Mouse (Mus musculus) neural tube, embryonic 10.5 days (tissue): Measurements from ENCODE around the gene 1700011L22Rik.

Experiments
- DNase-seq: peaks from one replicate; pipeline ENCODE4 v3.0.0-alpha.2; 2017; ENCODE audit warnings: low spot score; ENCODE audit errors: extremely low spot score

1700011L22Rik gene

DNA sequence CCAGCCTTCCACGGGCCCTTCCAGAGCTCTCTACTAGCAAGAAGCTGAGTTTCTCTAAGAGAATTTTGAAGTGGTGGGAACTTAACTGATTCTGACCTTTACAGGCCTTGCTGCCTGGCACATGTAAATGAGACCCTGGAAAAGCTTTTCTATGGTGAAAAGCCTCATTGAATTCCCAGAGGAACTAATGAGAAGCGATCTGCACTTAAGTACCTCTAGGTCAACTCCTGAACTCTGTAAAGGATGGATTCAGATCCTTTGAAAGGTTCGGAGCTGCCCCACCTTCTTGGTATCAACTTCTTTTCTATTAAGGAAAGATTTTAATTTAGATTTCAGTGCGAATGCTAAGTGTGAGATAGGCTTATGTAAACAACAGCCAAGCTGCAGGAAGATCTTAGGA lies 72.4 kb downstream of the 1700011L22Rik start:
- no peak for DNase-seq

DNA sequence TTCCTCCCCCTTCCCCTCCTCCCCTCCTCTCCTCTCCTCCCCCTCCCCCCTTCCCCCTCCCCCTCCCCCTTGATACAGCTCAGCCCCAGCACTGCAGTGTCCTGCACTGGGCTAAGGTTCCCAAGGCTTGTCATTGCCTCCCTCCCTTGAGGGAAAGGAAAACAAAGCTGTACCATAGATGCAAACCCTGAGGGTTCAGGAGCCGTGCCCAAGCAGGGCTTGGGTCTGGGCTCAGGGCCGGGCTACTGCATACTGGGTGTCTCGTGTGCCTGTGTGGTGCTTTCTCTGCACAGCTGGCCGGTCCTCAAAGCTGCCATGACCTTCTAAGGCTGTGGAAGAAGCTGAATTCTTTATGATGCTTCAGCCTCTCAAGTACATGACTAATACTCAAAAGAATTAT lies 74.8 kb downstream of the 1700011L22Rik start:
- DNase-seq: no peak

DNA sequence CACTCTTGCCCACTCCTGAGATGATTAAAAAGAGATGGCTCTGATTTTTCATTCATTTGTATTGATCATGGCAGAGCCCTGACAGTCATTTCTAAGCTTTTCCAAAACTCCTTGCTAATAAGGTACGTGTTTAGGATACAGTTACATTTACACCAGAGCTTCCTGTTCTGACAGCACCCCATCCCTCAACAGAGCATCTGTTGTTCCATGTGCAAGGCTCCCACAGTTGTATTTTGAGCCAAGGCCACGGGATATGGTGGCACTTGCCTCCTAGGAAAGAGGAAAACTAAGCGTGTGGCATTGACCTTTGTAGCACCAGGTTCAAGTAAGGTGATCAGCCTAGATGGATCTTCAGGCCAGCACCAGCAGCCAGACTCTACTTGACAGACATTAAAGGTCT lies 83.1 kb downstream of the 1700011L22Rik start:
- no peak for DNase-seq

DNA sequence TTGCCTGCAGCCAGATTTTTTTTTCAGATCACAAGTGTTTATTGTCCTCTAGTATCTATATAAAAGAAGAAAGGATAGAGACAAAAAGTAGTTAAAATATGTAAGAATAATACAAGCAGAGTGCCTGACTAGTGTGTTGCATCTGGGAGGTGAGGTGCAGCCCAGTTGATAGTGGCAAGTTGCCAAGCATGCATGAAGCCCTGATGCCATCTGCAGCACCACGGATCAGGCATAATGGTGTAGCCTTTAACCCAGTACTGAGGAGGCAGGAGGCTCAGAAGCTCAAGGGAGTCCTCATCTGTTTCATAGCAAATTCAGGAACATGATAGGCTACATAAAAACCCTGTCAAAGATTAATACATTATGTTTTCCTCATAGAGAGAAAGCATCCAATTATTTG lies 84.0 kb downstream of the 1700011L22Rik start:
- DNase-seq: no peak

DNA sequence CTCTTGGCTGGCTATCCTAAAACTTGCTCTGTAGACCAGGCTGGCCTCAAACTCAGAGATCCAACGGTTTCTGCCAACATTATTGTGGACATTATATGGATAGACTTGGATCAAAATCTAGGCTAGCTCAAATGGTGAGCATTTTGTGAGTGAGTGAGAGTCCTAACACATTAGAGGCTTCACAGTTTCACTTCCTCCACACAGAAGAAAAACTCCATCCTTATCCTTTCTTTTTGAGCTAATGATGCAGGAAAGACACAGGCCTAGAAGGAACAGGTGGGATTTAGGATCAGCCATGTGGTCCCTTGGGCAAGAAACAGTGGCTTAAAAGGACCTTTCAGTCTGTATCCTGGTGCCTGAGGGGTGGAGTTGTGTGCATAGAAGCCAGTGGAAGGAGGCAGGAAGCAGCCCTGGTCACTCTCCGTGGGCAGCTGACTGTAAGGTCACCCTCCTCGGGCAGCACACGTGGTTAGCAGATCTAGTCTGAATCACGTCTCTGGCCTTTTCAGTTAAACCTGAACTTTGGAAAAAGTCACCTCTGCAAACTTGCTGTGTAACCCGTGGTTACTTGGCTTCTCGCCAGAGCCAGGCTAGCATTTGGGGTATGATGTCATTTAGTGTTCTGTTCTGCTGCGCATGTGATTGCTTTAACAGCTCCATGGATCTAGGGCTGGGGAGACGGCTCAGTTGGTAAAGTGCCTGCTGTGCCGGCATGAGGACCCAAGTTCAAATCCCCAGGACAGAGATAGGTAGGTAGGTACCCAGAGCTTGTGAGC lies 85.6 kb downstream of the 1700011L22Rik start:
- DNase-seq: no peak

DNA sequence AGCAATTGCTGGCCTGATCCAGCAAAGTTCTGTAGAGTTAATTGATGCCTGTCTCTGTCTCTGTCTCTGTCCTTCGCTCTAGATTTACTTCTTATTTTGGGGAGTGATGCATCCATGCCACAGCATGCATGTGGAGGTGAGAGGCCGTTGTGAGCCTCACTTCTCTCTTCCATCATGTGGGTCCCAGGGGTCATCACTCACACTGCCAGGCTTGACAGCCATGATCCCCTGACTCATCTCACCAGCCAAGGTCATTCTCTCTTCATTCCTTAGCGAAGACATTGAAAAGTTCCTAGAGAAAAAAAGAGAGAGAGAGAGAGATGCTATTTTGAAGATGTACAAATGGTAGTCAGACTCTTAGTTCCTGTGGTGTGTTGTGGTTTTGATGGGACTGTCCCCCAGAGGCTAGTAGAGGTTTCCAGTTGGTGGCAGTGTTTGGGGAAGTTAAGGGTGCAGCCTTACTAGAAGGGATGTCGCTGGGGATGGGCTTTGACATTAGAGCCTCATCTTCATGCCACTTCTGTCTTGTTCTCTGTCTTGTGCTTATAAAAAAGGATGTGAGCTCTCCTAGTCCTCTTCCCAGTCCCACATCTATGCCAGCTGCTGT lies 87.1 kb downstream of the 1700011L22Rik start:
- DNase-seq: no peak
